Mouse (Mus musculus): ENCODE measurements around the gene Atg5.

GRCm38 (mm10) chr10:44323836-44324235 is 55.7 kb downstream of the Atg5 start:
- TF ChIP-seq POLR2A (IDR thresholded peaks at IDR 0.05; ENCODE audit: extremely low read depth, insufficient read depth, low read length), result no peak
- TF ChIP-seq CTCF (IDR thresholded peaks at IDR 0.05; ENCODE audit: low read depth, low read length), result no peak

All from liver, adult 2 months (tissue).